Mouse (Mus musculus) gastrocnemius, adult 18-20 months (tissue): Measurements from ENCODE around the gene Prpf38a. TPM values are rescaled to one million over a fixed set of nuclear protein-coding genes. Genes with fewer than 3 reads are reported as not detected.

ENCODE experiments used
- total RNA-seq, 2 experiments: library from RNA; stranded (reverse); gene quantifications; 2 replicates each; pipeline ENCODE4 v1.2.3; 2021

The Prpf38a gene
- total RNA-seq, 2 experiments from 2014 or later, result 10.2 to 13.2 TPM

Other genes with a start within 250 kb of the Prpf38a start
- not detected for gene Shisal2a, start 196.0 kb downstream of the Prpf38a start, total RNA-seq
- 1 to 10 TPM; 4.3 to 6.9 TPM for gene Gpx7, start 172.4 kb downstream of the Prpf38a start, total RNA-seq
- 10 to 100 TPM; 16.8 to 22.6 TPM for gene Tut4, start 119.9 kb downstream of the Prpf38a start, total RNA-seq
- gene Orc1, start 87 bp upstream of the Prpf38a start, total RNA-seq, result under 1 TPM in 1 of 2 experiments, not detected in 1; 0.07 TPM
- 10 to 100 TPM; 17.4 to 18.4 TPM for gene Cc2d1b, start 40.6 kb upstream of the Prpf38a start, total RNA-seq
- 1 to 10 TPM in 1 of 2 experiments, under 1 TPM in 1; 0.57 to 1.1 TPM for gene 3110021N24Rik, start 140.3 kb upstream of the Prpf38a start, total RNA-seq
- 10 to 100 TPM; 58.2 to 61.6 TPM for gene Zfyve9, start 201.5 kb upstream of the Prpf38a start, total RNA-seq